Mouse (Mus musculus) MEL (cell line): ENCODE data around the gene Gm5592.

Source experiments
- BHLHE40 ChIP-seq: IDR thresholded peaks from 2 replicates; pipeline ENCODE4 v1.6.1; 2012; ENCODE audit warnings: low read depth, mild to moderate bottlenecking, inconsistent platforms, low read length, improper control_type of control experiment, borderline replicate concordance
- CTCF ChIP-seq, 3 experiments: IDR thresholded peaks in 2 of 3; conservative IDR thresholded peaks in 1 of 3; 2 replicates each; pipeline ENCODE4 v1.5.1; 2011 to 2012; ENCODE audit warnings: low read length in 3 of 3, low read depth in 2 of 3, mild to moderate bottlenecking in 2 of 3, improper control_type of control experiment in 1 of 3, inconsistent platforms in 1 of 3, mixed read lengths in 1 of 3, moderate library complexity in 1 of 3; ENCODE audit not compliant: control insufficient read depth in 1 of 3, insufficient read depth in 1 of 3, poor library complexity in 1 of 3, severe bottlenecking in 1 of 3
- EP300 ChIP-seq, 2 experiments: IDR thresholded peaks; 2 replicates each; pipeline ENCODE4 v1.6.1; 2011; ENCODE audit warnings: improper control_type of control experiment in 2 of 2, low read length in 2 of 2, low read depth in 1 of 2, mild to moderate bottlenecking in 1 of 2
- KAT2A ChIP-seq: conservative IDR thresholded peaks from 2 replicates; pipeline ENCODE4 v1.6.1; 2012; ENCODE audit warnings: low read depth, low read length, improper control_type of control experiment, inconsistent platforms
- MAX ChIP-seq: IDR thresholded peaks from 2 replicates; pipeline ENCODE4 v1.6.1; 2011; ENCODE audit warnings: low read length, improper control_type of control experiment
- MEF2A ChIP-seq: IDR thresholded peaks from 2 replicates; pipeline ENCODE4 v1.6.1; 2014; ENCODE audit warnings: low read depth, mild to moderate bottlenecking, inconsistent platforms, low read length, improper control_type of control experiment; ENCODE audit not compliant: poor library complexity, insufficient replicate concordance, severe bottlenecking; ENCODE audit errors: extremely low read depth
- POLR2A ChIP-seq, 2 experiments: IDR thresholded peaks; 2 replicates each; pipeline ENCODE4 v1.6.1; 2011 to 2012; ENCODE audit warnings: low read length in 2 of 2, mild to moderate bottlenecking in 2 of 2, control low read depth in 1 of 2, improper control_type of control experiment in 1 of 2, low read depth in 1 of 2, moderate library complexity in 1 of 2; ENCODE audit not compliant: control insufficient read depth in 1 of 2, insufficient read depth in 1 of 2, poor library complexity in 1 of 2
- SIN3A ChIP-seq: IDR thresholded peaks from 2 replicates; pipeline ENCODE4 v1.6.1; 2012; ENCODE audit warnings: low read length, improper control_type of control experiment, inconsistent platforms
- SMC3 ChIP-seq: IDR thresholded peaks from 2 replicates; pipeline ENCODE4 v1.6.1; 2011; ENCODE audit warnings: low read depth, low read length, improper control_type of control experiment
- USF2 ChIP-seq, 2 experiments: IDR thresholded peaks; 2 replicates each; pipeline ENCODE4 v1.6.1; 2011 to 2012; ENCODE audit warnings: improper control_type of control experiment in 2 of 2, low read length in 2 of 2, borderline replicate concordance in 1 of 2, inconsistent platforms in 1 of 2, low read depth in 1 of 2, mild to moderate bottlenecking in 1 of 2; ENCODE audit not compliant: insufficient read depth in 1 of 2

DNA sequence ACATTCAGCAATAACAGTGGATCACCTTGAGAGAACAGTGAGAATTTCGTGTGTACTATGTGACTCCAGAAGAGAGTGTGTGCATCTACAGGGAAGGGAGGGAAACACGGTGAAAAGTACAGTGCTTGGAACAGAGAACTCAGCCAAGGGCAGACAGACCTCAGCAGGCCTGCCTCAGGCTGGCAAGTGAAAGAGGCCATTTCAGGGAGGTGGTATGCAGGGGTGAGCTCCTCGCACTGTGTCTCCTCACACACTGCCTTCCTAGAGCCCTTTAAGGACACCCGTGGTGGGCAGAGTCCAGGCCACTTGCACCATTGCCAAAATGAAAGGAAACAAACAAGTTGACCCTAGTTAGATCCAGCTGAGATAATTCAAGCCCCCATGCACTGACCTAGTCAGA, 40.0 kb downstream of the Gm5592 start:
- TF ChIP-seq POLR2A (IDR thresholded peaks at IDR 0.05; ENCODE audit: control insufficient read depth in 1 of 2, insufficient read depth in 1 of 2, low read depth in 1 of 2, low read length in 2 of 2, poor library complexity in 1 of 2) (no peak), KAT2A (no peak), EP300 (IDR thresholded peaks at IDR 0.05; ENCODE audit: low read depth in 1 of 2, low read length in 2 of 2) (no peak), USF2 (IDR thresholded peaks at IDR 0.05; ENCODE audit: borderline replicate concordance in 1 of 2, insufficient read depth in 1 of 2, low read depth in 1 of 2, low read length in 2 of 2) (no peak), CTCF (IDR thresholded peaks at IDR 0.05 in 2 of 3, conservative IDR thresholded peaks at IDR 0.05 in 1 of 3; ENCODE audit: control insufficient read depth in 1 of 3, insufficient read depth in 1 of 3, low read depth in 2 of 3, low read length in 3 of 3, poor library complexity in 1 of 3, severe bottlenecking in 1 of 3) (no peak), SIN3A (no peak), BHLHE40 (no peak), MEF2A (no peak), MAX (no peak), SMC3 (no peak)
